Mouse (Mus musculus) hindbrain, embryonic 12.5 days (tissue): ENCODE results near the gene Gna15. TPM values are rescaled to one million over a fixed set of nuclear protein-coding genes. Genes with fewer than 3 reads are reported as not detected.

ENCODE experiments used
- ATAC-seq: fragments of 200-750 bp; cut with Nextera tagmentation; 2 replicates; pipeline ENCODE4 v1.8.0; 2017; ENCODE audit warnings: moderate TSS enrichment; ENCODE audit not compliant: low FRiP score
- H3K27ac ChIP-seq: fragments of 300-500 bp; sonication (generic); 2 replicates; pipeline ENCODE4 v1.5.1; 2016; ENCODE audit warnings: mild to moderate bottlenecking
- H3K27me3 ChIP-seq: fragments of 300-500 bp; sonication (generic); 2 replicates; pipeline ENCODE4 v1.6.1; 2016; ENCODE audit warnings: mild to moderate bottlenecking
- H3K36me3 ChIP-seq: fragments of 300-500 bp; sonication (generic); 2 replicates; pipeline ENCODE4 v1.6.1; 2016; ENCODE audit warnings: mild to moderate bottlenecking
- H3K4me1 ChIP-seq: fragments of 300-500 bp; sonication (generic); 2 replicates; pipeline ENCODE4 v1.6.1; 2016
- H3K4me2 ChIP-seq: fragments of 300-500 bp; sonication (generic); replicated peaks from 2 replicates; pipeline ENCODE4 v1.6.1; 2016; ENCODE audit warnings: mild to moderate bottlenecking
- H3K4me3 ChIP-seq: fragments of 300-500 bp; sonication (generic); 2 replicates; pipeline ENCODE4 v1.5.1; 2016; ENCODE audit warnings: mild to moderate bottlenecking
- H3K9ac ChIP-seq: fragments of 300-500 bp; sonication (generic); 2 replicates; pipeline ENCODE4 v1.6.1; 2016; ENCODE audit warnings: mild to moderate bottlenecking, moderate library complexity
- H3K9me3 ChIP-seq: fragments of 300-500 bp; sonication (generic); replicated peaks from 2 replicates; pipeline ENCODE4 v1.6.1; 2016; ENCODE audit warnings: mild to moderate bottlenecking
- WGBS: fragments of 180-500 bp; shearing (Covaris S2); methylation state at CpG from one replicate; pipeline ENCODE4 v1.1.7; 2016; 5-methylcytosine and 5-hydroxymethylcytosine counted together
- polyA plus RNA-seq: library from polyadenylated mRNA; unstranded; fragments of >200 nt; fragmentation: Nextera tagmentation; extraction: Ambion mirVana; gene quantifications from 2 replicates; pipeline ENCODE4 v1.2.1, GENCODE M21; 2016

Gna15 gene
- polyA plus RNA-seq, 1 experiment from 2014 or later = 0.75 TPM

DNA sequence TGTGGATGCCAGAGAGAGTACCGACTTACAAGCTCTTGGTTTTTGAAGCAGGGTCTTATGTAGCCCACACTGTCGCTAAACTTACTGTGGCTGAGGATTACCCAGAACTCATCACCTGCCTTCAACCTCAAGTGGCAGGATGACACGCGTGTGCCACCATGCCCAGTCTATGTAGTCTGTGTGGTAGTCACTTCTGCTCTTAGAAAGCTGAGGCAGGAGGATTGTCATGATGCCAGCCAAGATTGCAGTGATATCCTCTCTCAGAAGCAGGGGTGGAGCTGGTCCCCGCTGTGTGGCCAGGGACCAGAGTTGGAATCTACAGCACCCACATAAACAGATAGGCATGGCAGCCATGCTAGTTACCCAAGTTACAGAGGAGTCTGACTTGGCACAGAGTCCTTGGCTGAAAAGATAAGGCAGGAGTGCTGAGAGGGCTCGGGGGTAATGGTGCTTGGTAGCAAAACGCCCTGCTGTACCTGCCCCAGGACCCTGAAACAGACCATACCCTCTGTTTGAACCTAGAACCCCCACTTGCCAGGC lies 38.5 kb downstream of the Gna15 start:
- Histone ChIP-seq H3K9me3 (no peaks in the 10 kb centered on the region), H3K4me2 (no peak overlapping the region), H3K36me3 (peaks cover 48% of the 10 kb centered on the region), H3K9ac (no peak overlapping the region), H3K27me3 (peaks cover 19% of the 10 kb centered on the region), H3K27ac (no peak overlapping the region), H3K4me1 (peaks cover 31% of the 10 kb centered on the region), H3K4me3 (no peak overlapping the region)
- WGBS = 77% methylated on average over 7 of the region's 7 CpGs
- ATAC-seq = no peak

DNA sequence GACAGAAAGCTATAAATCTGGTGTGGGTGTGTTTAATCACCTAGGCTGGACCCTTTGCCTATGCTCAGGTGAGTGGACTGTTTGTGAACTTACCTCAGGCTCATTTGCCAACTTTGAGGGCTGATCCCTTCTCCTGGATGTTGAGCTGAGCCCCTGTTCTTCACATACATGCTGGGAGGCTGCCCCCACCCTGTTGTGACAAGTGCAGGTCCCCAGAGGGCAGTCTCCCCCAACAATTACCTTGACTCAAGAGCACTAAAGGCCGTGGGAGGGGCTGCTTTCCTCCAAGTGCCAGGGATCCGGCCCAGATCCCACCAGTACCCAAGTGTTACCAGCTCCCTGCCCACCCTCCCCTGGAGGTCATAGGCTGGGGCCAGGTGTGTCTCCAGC lies 39.0 kb downstream of the Gna15 start:
- WGBS = 36% methylated on average over 2 of the region's 2 CpGs
- no peak overlapping the region for H3K4me3 ChIP-seq
- H3K9ac ChIP-seq = no peak overlapping the region
- no peaks in the 10 kb centered on the region for H3K9me3 ChIP-seq
- H3K36me3 ChIP-seq = peaks cover 43% of the 10 kb centered on the region
- H3K4me2 ChIP-seq = no peak overlapping the region
- H3K27ac ChIP-seq = peak overlapping the region; percentile 31; the same call in 1 of the 2 replicates
- peaks cover 36% of the 10 kb centered on the region for H3K4me1 ChIP-seq
- peaks cover 19% of the 10 kb centered on the region for H3K27me3 ChIP-seq
- ATAC-seq = no peak

DNA sequence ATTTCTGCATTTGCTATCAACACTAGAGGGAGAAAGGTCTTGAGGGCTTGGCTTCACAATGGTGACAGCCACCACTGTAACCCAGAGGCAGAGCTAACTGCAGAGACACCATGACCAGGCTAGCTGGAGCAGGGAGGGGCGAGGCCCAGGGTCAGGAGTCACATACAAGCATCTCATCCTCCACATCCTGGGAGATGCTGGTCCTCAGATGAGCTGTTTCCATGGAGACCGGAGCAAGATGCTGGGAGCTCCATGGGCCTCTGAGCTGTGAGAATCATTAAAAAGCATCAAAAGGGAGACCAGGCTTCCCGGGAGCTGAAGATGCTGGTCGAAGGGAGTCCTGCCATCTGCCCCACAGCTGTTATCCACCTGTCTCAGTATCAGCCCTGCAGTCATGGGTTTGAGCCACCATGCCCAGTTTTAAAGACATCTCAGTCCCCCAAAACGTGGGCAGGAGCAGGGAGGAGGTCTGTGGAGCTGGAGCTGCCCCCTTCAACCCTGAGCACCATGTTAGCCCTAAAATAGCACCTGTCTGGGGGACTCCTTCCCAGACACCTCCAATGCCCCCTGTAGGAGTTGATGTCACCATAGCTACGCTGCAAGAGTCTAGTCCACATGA lies 39.5 kb downstream of the Gna15 start:
- ATAC-seq = no peak
- Histone ChIP-seq H3K9ac (no peak overlapping the region), H3K36me3 (peaks cover 38% of the 10 kb centered on the region), H3K4me2 (no peak overlapping the region), H3K27ac (peak overlapping the region; percentile 31; the same call in 1 of the 2 replicates), H3K9me3 (no peaks in the 10 kb centered on the region), H3K4me3 (no peak overlapping the region), H3K27me3 (peaks cover 23% of the 10 kb centered on the region), H3K4me1 (peaks cover 40% of the 10 kb centered on the region)
- 57% methylated on average over 6 of the region's 6 CpGs for WGBS

DNA sequence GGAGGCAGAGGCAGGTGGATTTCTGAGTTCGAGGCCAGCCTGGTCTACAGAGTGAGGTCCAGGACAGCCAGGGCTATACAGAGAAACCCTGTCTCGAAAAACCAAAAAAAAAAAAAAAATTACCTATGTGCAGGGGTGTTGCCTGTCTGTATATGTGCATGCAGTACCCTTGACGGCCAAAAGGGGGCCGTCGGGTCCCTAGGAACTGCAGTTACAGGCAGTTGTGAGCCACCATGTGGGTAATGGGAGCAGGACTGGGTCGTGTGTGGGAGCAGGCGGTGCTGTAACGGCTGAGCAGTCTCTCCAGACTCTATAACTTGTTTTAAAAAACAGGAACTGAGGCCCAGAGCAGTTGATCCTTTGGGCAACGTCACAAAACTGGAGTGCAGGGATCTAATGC lies 40.0 kb downstream of the Gna15 start:
- H3K4me2 ChIP-seq = no peak overlapping the region
- H3K9me3 ChIP-seq = no peaks in the 10 kb centered on the region
- H3K4me3 ChIP-seq = no peak overlapping the region
- H3K4me1 ChIP-seq = peaks cover 40% of the 10 kb centered on the region
- peaks cover 32% of the 10 kb centered on the region for H3K36me3 ChIP-seq
- no peak overlapping the region for H3K9ac ChIP-seq
- ATAC-seq = no peak
- H3K27ac ChIP-seq = no peak overlapping the region
- peaks cover 23% of the 10 kb centered on the region for H3K27me3 ChIP-seq
- 19% methylated on average over 9 of the region's 9 CpGs for WGBS

DNA sequence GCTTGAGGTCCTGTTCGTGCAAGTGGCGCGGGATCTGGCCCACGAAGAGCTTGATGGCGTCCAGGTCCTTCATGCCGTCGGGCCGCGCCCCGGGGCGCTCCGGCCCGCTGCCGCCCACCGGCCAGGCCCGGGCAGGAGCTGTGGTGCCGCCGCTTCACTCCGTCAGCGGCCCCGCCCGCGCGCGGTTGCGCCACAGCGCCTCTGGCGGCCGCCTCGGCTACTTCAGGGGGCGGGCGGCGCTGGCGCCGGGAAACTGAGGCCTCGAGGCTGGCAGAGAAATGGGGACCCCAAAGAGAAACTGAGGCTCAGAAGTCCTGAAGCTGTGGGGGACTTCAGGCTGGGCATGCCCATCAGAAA lies 41.5 kb downstream of the Gna15 start, which contains the start of gene Celf5:
Gene Celf5 (minus strand): TSS at position 177 of the 357 bp plus-strand sequence.
- Histone ChIP-seq H3K27me3 (peaks cover 38% of the 10 kb centered on the region), H3K9me3 (no peaks in the 10 kb centered on the region), H3K4me2 (peak within 1 kb of the TSS; percentile 59), H3K4me1 (peaks cover 46% of the 10 kb centered on the region), H3K4me3 (peak within 1 kb of the TSS; percentile 61), H3K9ac (peak within 1 kb of the TSS; percentile 90), H3K27ac (peak within 1 kb of the TSS; percentile 78), H3K36me3 (peaks cover 17% of the 10 kb centered on the region)
- 0% methylated on average over 35 of the region's 36 CpGs for WGBS
- peak; percentile 49 for ATAC-seq

DNA sequence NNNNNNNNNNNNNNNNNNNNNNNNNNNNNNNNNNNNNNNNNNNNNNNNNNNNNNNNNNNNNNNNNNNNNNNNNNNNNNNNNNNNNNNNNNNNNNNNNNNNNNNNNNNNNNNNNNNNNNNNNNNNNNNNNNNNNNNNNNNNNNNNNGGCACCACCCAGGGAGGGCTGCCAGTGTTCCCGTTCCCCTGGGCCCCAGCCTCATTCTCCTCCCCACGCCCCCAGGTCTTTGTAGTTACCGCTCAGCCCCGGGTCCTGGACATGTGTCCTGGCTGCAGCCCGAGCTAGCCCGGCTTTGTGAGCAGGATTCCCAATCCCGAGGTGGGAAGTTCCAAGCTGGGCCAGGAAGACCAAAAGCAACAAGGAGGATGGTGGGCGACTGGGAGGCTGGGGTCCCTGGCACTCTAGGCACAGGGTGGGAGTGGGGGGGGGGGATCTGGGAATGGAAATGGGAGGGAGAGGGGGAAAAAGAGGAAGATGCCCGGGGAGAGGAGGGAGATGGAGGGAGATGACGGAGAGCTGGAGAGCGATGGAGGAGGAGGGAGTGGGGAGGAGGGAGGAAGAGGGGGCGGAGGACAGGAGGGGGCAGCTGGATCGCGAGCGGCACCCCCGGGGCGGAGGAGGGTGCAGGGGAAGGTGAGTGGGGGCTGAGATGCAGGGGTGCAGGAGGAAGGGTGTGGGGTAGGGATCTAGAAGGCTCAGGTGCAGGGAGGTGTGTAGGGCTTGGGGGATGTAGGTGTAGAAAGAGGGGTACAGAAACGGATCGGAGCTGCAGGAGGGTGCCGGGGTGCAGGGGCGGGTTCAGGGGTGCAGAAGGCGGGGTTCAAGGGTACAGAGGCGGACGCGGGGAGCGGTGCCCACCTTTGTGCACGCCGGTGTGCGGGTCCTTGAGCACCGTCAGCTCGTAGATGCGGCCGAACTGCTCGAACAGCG lies 42.2 kb downstream of the Gna15 start:
- peaks cover 45% of the 10 kb centered on the region for H3K27me3 ChIP-seq
- peak overlapping the region; percentile 59 for H3K4me2 ChIP-seq
- peak overlapping the region; percentile 90 for H3K9ac ChIP-seq
- no peaks in the 10 kb centered on the region for H3K9me3 ChIP-seq
- H3K4me1 ChIP-seq = peaks cover 50% of the 10 kb centered on the region
- peak overlapping the region; percentile 61 for H3K4me3 ChIP-seq
- peak overlapping the region; percentile 78 for H3K27ac ChIP-seq
- ATAC-seq = peak; percentile 42
- 4% methylated on average over 27 of the region's 35 CpGs for WGBS
- H3K36me3 ChIP-seq = peaks cover 11% of the 10 kb centered on the region

DNA sequence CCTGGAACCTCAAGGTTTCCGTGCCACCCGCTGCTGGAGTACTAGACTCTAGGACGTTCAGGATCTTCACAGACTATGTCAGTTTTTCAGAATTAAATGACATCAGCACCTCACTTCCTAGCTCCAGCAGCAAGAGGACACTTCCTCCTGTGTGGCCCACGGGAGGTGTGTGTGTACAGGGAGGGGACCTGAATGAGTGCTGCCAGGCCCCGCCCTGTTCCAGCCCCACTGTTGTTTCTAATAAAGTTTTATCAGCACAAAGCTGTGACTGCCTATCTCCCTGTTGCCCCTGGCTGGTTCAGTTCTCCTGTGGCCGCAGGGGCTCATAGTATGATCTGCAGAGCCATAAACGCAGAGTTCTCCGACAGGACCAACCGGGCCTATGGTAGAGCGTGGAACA lies 49.6 kb downstream of the Gna15 start:
- H3K9me3 ChIP-seq = no peaks in the 10 kb centered on the region
- no peak overlapping the region for H3K4me2 ChIP-seq
- no peak overlapping the region for H3K4me3 ChIP-seq
- WGBS = 84% methylated on average over 10 of the region's 10 CpGs
- no peak overlapping the region for H3K27ac ChIP-seq
- no peak overlapping the region for H3K9ac ChIP-seq
- H3K27me3 ChIP-seq = peaks cover 64% of the 10 kb centered on the region
- peaks cover 42% of the 10 kb centered on the region for H3K4me1 ChIP-seq
- no peak for ATAC-seq
- H3K36me3 ChIP-seq = no peaks in the 10 kb centered on the region

DNA sequence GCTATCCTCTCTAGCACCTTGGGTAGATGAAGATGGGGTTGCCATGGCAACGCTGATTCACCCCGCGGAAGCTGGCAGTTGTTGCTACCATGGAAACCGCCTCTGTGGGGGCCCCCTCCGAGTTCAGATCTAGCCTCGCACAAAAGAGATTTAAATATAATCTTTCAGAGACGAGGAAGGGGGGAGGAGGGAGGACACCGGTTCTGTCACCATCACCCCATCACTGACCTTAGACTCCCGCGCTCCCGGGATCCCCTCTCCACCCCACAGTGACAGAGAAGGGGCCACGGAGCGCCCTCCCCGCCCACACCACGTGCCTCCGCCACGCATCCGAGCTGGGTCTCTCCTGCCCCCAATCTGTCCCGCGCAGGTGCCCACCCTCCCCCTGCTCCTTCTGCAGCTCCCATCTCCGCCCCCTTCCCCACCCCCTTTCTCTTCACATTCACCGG lies 51.0 kb downstream of the Gna15 start:
- H3K4me1 ChIP-seq = peaks cover 41% of the 10 kb centered on the region
- peak overlapping the region; percentile 66 for H3K9ac ChIP-seq
- peak overlapping the region; percentile 74 for H3K4me2 ChIP-seq
- 0 out of 2 replicates have a peak, but pooled peaks cover 3% of the 10 kb centered on the region for H3K36me3 ChIP-seq
- peak overlapping the region; percentile 37 for H3K4me3 ChIP-seq
- no peaks in the 10 kb centered on the region for H3K9me3 ChIP-seq
- 1% methylated on average over 19 of the region's 22 CpGs for WGBS
- peak; percentile 87 for ATAC-seq
- peaks cover 61% of the 10 kb centered on the region for H3K27me3 ChIP-seq
- H3K27ac ChIP-seq = peak overlapping the region; percentile 86

DNA sequence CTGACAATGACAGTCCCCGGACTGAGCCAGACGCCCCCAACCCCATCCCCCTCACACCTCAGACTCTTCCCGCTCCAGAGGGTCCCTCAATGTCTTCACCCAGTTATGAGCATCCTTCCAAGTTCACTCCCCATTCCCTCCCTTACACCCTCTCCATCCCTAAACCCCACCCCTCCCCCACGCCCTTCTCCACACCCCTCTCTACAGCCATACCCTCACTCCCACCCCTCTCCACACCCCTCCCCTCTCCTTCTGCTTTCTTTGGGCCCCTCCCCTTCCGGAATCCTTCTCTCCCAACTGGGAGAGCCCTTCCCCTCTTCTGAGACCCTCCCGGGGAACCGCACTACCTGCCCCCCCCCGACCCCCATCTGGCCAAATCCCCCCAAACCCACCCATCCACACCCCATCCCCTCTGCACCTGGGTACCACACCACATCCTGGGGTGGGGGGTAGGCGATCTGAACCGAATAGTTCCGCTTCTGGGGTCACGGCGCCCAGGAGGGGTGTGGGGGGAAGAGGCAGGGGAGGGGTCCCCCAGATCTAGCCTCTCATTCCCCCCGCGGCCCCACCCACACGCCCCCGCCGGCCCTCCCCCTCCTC lies 51.5 kb downstream of the Gna15 start:
- Histone ChIP-seq H3K4me3 (peak overlapping the region; percentile 37), H3K27ac (peak overlapping the region; percentile 86), H3K9me3 (no peaks in the 10 kb centered on the region), H3K9ac (peak overlapping the region; percentile 66), H3K36me3 (0 out of 2 replicates have a peak, but pooled peaks cover 7% of the 10 kb centered on the region), H3K4me2 (peak overlapping the region; percentile 74), H3K27me3 (peaks cover 61% of the 10 kb centered on the region), H3K4me1 (peaks cover 36% of the 10 kb centered on the region)
- ATAC-seq = peak; percentile 56
- 4% methylated on average over 18 of the region's 18 CpGs for WGBS

DNA sequence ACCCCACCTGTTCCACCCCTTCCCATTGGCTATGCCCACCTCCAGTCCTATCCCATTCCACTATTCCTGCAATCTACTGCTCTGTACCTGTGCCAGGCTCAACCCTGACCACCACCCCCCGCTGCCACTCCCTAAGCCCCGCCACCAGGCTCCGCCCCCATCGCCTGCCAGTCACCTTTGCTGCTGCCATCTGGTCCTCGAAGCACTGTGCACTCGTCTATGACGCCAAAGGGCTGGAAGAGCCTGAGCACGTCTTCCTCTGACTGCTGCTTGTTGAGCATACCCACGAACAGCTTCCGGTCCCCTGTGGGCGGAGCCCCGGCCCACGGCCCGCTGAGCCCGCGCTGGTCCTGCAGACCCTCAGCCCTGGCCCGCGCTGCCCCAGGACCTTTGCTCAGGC lies 53.6 kb downstream of the Gna15 start:
- H3K9ac ChIP-seq = no peak overlapping the region
- 52% methylated on average over 18 of the region's 18 CpGs for WGBS
- H3K27me3 ChIP-seq = peaks cover 56% of the 10 kb centered on the region
- H3K4me1 ChIP-seq = peaks cover 32% of the 10 kb centered on the region
- no peak overlapping the region for H3K4me2 ChIP-seq
- peaks cover 18% of the 10 kb centered on the region; the same call in 1 of the 2 replicates for H3K36me3 ChIP-seq
- H3K4me3 ChIP-seq = no peak overlapping the region
- H3K27ac ChIP-seq = no peak overlapping the region
- ATAC-seq = no peak
- H3K9me3 ChIP-seq = no peaks in the 10 kb centered on the region

DNA sequence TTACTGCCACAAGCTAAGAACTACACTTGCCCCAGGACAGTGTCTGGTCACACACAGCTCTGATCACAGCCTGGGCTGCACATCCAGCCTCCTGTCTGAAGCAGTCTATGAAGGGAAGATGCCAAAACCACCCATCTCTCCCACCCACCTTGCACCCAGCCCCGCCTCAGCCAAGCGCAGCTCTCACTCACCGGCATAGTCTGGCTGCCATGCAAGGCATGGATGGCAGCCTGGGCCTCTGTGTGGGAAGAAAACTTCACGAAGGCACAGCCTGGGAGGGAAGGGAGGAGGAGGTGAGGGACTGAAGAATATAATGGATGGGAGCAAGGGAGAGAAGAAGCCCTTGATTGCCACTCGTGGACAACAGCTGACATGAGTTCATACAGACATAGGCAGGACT lies 54.8 kb downstream of the Gna15 start:
- WGBS = 87% methylated on average over 5 of the region's 5 CpGs
- ATAC-seq = no peak

More for the DNA sequence above, 54.8 kb downstream of the Gna15 start:
- H3K4me1 ChIP-seq = peaks cover 41% of the 10 kb centered on the region
- peaks cover 57% of the 10 kb centered on the region for H3K27me3 ChIP-seq
- no peak overlapping the region for H3K4me3 ChIP-seq
- H3K9me3 ChIP-seq = no peaks in the 10 kb centered on the region
- H3K4me2 ChIP-seq = no peak overlapping the region
- H3K27ac ChIP-seq = no peak overlapping the region
- no peak overlapping the region for H3K9ac ChIP-seq
- H3K36me3 ChIP-seq = peaks cover 18% of the 10 kb centered on the region; the same call in 1 of the 2 replicates
